Mouse (Mus musculus) kidney, adult 2 months (tissue): ENCODE measurements around the gene Rpl23a. TPM values are rescaled to one million over a fixed set of nuclear protein-coding genes. Genes with fewer than 3 reads are reported as not detected.
"Not testable (repeated sequence)": the region's sequence is repeated elsewhere in the genome, so short reads cannot be mapped to it uniquely, and the experiment has no call there.

Experiments
- DNase-seq: peaks from one replicate; pipeline ENCODE4 v3.0.0; 2021
- H3K27ac ChIP-seq: fragments of 200-500 bp; 2 replicates; pipeline ENCODE4 v1.5.1; 2012; ENCODE audit warnings: low read depth, low read length, control low read depth, inconsistent platforms; ENCODE audit not compliant: insufficient read depth
- H3K27me3 ChIP-seq: fragments of 200-500 bp; replicated peaks from 2 replicates; pipeline ENCODE4 v1.6.1; 2012; ENCODE audit warnings: mild to moderate bottlenecking, moderate library complexity, low read length, inconsistent platforms; ENCODE audit not compliant: control insufficient read depth, insufficient read depth
- H3K36me3 ChIP-seq: fragments of 200-500 bp; 2 replicates; pipeline ENCODE4 v1.6.1; 2012; ENCODE audit warnings: mild to moderate bottlenecking, moderate library complexity, low read length, inconsistent platforms; ENCODE audit not compliant: control insufficient read depth, insufficient read depth
- H3K4me1 ChIP-seq: fragments of 200-500 bp; 2 replicates; pipeline ENCODE4 v1.6.1; 2011; ENCODE audit warnings: low read length; ENCODE audit not compliant: control insufficient read depth, insufficient read depth
- H3K4me3 ChIP-seq: fragments of 200-500 bp; 2 replicates; pipeline ENCODE4 v1.5.1; 2011; ENCODE audit warnings: mild to moderate bottlenecking, low read depth, low read length, control low read depth; ENCODE audit not compliant: insufficient read depth
- CTCF ChIP-seq: fragments of 200-500 bp; conservative IDR thresholded peaks from 2 replicates; pipeline ENCODE4 v1.5.1; 2011; ENCODE audit warnings: low read depth, mild to moderate bottlenecking, control low read depth, low read length, moderate library complexity, mixed read lengths; ENCODE audit not compliant: insufficient read depth, insufficient read length
- POLR2A ChIP-seq: fragments of 200-500 bp; IDR thresholded peaks from one replicate; pipeline ENCODE4 v1.6.1; 2011; ENCODE audit warnings: low read depth, low read length, control low read depth
- WGBS: fragments of 180-500 bp; shearing (Covaris S2); methylation state at CpG from one replicate; pipeline ENCODE4 v1.1.7; 2018; 5-methylcytosine and 5-hydroxymethylcytosine counted together
- polyA plus RNA-seq: library from polyadenylated mRNA; depleted of rRNA; stranded (reverse); fragments of >200 nt; gene quantifications from 2 replicates; pipeline ENCODE4 v1.2.3, GENCODE M21; 2012

Gene Rpl23a
- polyA plus RNA-seq, 1 experiment: 278 TPM

DNA sequence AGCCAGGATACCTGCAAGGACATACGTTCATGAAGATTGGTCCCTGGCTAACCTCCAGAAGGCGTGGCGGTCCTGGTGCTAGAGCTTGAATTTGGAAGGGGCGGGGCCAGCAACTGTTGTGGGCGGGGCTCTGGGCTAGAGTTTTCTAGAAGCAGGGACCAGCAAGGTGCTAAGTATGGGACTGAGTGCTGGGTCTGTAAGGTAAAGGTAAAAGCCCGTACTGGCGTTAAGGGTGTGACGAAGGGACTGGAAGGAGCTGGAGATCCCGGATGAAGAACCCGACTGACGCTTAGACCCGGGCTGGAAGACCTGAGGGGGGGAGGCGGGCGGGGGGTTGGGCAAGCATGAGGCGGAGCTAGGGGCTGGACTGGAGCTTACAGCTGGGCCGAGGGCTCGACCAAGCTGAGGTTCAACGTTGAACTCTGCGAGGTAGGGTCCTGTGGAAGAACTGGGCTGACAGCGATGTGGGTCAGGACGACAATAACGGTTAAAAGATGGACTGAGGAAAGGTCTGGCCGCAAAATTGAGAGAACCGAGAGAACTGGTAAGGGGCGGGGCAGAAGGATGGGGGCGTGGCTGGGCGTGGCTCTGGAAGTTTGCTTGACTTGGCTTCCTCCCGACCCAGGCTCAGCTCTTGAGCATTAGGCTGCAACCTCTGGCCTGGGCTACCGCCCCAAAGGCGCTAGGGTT is 11.2 kb upstream of the Rpl23a start:
- Histone ChIP-seq H3K27me3 (no peaks in the 10 kb centered on the region), H3K4me1 (peaks cover 14% of the 10 kb centered on the region), H3K4me3 (peak overlapping the region; percentile 72), H3K36me3 (no peaks in the 10 kb centered on the region), H3K27ac (peak overlapping the region; percentile 54; the same call in 1 of the 2 replicates)
- WGBS: 3% methylated on average over 30 of the region's 30 CpGs
- DNase-seq: peak; percentile 88
- peak; percentile 36 for TF ChIP-seq POLR2A
- no peak for TF ChIP-seq CTCF

DNA sequence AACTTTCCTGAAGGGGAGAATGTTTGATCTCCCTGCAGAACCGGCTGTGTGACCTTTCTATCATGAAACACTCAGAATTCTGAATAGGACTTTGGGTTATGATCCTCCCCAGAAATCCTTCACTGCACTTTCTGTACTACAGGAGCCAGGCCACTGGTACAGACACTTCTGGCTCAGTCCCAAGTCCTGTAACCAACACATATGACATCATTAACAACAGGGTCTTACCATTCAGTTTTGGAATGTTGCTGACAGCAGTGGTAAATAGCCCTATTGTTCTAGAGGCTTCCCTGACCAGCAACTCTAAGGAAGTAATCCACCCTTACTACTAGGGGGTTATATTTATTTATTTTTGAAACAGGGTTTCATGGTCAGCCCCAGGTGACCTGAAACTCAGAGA is 9.7 kb upstream of the Rpl23a start, which contains the start of gene Proca1:
Proca1 (plus strand) TSS at position 280 of the 400 bp plus-strand sequence.
- H3K4me3 ChIP-seq: no peak within 1 kb of the TSS
- H3K4me1 ChIP-seq: peaks cover 16% of the 10 kb centered on the region
- H3K36me3 ChIP-seq: no peaks in the 10 kb centered on the region
- 50% methylated on average over 1 of the region's 1 CpGs for WGBS
- no peak within 1 kb of the TSS for H3K27ac ChIP-seq
- no peaks in the 10 kb centered on the region for H3K27me3 ChIP-seq
- DNase-seq: no peak
- TF ChIP-seq POLR2A (no peak), CTCF (no peak)

DNA sequence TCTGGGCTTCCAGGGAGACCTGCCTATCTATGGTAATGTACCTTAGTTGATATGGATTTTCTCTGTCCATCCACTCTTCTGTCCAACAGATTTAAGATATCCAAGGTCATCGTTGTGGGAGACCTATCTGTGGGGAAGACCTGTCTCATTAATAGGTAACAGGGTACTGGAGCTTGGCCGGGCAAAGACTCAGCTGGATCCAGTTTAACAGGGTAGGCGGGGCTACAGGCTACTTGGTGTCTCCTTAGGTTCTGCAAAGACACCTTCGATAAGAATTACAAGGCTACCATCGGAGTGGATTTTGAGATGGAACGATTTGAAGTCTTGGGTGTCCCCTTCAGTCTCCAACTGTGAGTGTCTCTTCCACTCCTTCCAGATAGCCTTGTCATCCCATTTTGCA is 6.7 kb upstream of the Rpl23a start:
- Histone ChIP-seq H3K4me1 (peaks cover 16% of the 10 kb centered on the region), H3K27me3 (no peaks in the 10 kb centered on the region), H3K36me3 (no peaks in the 10 kb centered on the region), H3K4me3 (peak overlapping the region; percentile 87), H3K27ac (peak overlapping the region; percentile 90)
- 32% methylated on average over 6 of the region's 6 CpGs for WGBS
- TF ChIP-seq POLR2A (no peak), CTCF (no peak)
- peak; percentile 92 for DNase-seq

- Histone ChIP-seq H3K36me3 (no peaks in the 10 kb centered on the region), H3K27ac (peak overlapping the region; percentile 90), H3K4me3 (peak overlapping the region; percentile 87), H3K4me1 (peaks cover 13% of the 10 kb centered on the region), H3K27me3 (no peaks in the 10 kb centered on the region)
- DNase-seq: peak; percentile 85
- WGBS: 1% methylated on average over 42 of the region's 42 CpGs
- TF ChIP-seq CTCF (no peak), POLR2A (peak; percentile 8)
Observed at GRCm38 (mm10) chr11:78189234-78190040, 6.1 kb upstream of the Rpl23a start.

- TF ChIP-seq POLR2A: no peak
- no peak for TF ChIP-seq CTCF
- Histone ChIP-seq H3K4me3 (peak within 1 kb of the TSS; percentile 87), H3K27me3 (no peaks in the 10 kb centered on the region), H3K36me3 (no peaks in the 10 kb centered on the region), H3K27ac (peak within 1 kb of the TSS; percentile 90), H3K4me1 (peaks cover 13% of the 10 kb centered on the region)
- peak; percentile 81 for DNase-seq
- WGBS: under 1% methylated on average over 78 of the region's 80 CpGs
Observed at GRCm38 (mm10) chr11:78188331-78189233, 5.2 kb upstream of the Rpl23a start, which contains the start of gene Rab34. Rab34 (plus strand) TSS chr11:78188430.

DNA sequence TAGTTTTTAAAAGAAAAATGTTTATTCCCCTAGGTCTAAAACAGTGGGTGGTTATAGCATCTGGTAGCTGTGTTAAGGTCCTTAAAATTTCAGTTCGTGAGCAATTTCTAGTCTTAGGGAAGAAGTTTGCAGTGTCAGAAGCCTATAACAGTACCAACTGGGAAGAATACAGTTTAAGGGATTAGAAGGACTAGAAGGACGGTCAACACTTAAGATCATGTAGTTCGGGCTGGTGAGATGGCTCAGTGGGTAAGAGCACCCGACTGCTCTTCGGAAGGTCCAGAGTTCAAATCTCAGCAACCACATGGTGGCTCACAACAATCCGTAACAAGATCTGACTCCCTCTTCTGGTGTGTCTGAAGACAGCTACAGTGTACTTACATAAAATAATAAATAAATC is 1.3 kb upstream of the Rpl23a start:
- not testable (repeated sequence) for H3K4me1 ChIP-seq, H3K27me3 ChIP-seq, DNase-seq, H3K4me3 ChIP-seq, H3K36me3 ChIP-seq, H3K27ac ChIP-seq
- 78% methylated on average over 6 of the region's 6 CpGs for WGBS
